Mouse (Mus musculus) right cerebral cortex, postnatal 10 days (tissue): Measurements from ENCODE around the gene Glg1.

Experiments used
- DNase-seq, 2 experiments: peaks; one replicate each; pipeline ENCODE4 v3.0.0; 2021; ENCODE audit warnings: low spot score in 2 of 2

The Glg1 gene

DNA sequence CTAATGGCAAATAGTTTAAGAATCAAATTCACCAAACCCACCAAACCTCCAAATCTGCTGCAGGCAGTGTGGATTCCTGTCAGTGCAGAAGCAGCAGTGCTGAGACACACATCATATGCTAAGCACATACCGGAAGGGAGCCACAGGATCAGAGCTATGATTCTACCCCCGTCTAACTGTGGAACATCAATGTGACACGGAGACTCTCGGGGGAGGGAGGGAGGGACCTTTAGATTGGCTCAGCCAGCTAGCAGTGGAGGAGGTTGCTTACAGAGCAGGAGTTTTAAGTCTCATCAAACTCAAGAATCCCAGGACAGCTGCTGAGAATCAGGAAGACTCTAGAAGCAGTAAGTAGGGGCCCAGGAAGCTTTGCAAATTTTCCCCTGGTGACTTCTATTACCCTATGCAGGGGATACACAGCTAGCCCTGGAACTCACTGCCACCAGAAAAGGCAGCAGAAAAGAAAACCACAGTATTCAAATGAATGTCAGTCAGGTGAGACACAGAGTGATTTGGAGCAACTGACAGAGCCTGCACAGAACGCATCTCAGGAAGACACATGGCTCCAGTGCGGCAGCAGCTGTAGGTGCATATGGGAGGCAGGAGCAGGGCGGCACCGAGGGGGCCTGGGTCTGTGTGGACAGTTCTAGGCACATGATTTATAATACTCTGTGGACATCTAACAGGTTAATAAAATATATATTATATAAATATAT, 103.1 kb downstream of the Glg1 start:
- no peak for DNase-seq

DNA sequence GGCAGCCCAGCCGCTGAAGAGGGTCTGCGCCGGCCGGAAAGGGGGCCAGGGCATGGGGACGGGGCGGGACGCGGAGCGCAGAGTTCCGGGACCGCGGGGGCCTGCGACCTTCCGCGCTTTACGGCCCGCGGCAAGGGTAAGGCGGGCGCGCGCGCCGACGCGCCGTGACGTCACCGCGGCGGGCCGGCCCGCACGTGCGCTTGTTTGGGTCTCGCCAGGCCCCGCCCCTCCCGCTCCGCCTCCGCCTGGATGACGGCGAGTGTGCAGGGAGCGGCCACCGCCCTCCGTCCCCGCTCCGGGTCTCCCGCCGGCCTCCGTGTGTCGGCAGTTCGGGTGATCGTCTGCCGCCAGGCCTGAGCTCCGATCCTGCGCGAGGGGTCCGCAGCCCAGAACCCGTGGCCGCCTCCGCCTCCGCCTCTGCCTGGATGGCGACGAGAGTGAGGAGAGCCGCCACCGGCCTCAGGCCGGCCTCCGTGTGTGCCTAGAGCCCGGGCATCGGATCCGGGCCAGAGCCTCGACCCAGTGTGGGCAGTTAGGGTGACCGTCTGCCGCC, 113.5 kb downstream of the Glg1 start:
- peak; percentile 95 for DNase-seq

DNA sequence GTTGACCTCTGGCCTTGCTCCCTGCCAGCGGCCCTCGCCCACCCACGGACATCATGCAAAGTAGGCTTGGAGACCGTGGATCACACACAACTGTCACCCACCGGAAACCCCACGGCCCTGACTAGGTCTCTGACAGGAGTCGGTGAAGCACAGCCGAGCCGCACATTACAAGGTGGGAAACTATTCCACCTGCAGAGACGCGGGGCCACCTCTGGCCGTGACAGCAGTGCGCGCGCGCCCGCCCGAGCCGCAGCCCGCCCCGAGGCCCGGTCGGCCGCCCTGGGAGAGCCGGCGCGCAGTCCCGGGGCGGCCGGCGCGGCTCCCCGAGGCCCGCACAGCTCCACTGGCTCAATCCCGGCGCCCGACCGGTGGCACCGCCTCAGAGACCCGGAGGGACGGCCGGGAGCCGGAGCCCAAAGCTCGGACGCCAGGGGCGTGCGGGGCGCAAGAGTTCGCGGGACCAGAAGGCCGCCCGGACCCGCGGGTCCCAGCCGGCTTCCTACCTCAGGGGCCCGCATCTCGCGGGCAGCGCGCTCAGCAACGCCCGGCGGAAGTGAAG, 114.0 kb downstream of the Glg1 start:
- DNase-seq, result peak; percentile 42 to 53

DNA sequence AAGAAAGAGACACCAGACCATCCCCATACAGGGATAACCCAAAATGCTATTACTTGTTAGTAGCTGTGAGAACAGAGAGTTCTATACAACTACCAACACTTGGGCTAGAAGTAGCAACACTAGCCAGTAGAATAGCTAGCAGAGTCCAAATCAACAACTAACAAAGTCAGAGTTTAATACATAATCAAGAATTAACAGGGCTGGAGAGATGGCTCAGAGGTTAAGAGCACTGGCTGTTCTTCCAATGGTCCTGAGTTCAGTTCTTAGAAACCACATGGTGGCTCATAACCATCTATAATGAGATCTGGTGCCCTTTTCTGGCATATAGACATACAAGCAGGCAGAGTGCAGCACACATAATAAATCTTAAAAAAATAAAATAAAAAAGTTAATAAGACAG, 116.5 kb downstream of the Glg1 start:
- no peak for DNase-seq

DNA sequence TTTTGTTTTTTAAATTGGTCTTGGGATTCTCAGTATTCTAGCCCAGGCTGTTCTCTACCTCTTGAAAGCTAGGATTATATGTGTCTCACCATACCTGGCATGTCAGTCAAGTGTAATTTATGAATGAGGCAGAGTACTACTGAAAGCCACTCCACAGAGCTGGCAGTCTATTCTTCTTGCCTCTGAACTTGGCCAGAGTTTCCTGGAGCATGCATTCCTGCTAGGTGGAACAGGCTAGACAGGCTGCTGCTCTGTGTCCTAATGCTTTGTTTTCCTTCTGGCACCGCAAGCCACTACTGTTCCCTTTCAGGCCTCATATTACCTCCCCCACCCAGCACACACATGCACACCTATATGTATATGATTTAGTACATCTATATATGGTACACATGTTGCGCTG, 128.3 kb downstream of the Glg1 start:
- no peak for DNase-seq

DNA sequence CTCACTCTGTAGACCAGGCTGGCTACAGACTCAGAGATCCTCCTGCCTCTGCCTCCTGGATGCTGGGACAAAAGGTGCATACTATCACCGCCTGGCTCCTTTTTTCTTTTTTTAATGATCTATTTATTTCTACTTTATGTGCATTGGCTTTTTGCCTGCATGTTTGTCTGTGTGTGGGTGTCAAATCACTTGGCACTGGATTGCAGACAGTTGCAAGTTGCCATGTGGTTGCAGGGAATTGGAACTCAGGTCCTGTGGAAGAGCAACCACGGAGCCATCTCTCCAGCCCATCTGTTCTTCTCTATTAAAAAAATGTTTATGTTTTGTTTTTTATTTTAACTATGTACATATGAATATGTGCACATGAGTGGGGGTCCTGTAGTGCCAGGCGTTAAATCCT, 139.5 kb downstream of the Glg1 start:
- DNase-seq, result no peak

DNA sequence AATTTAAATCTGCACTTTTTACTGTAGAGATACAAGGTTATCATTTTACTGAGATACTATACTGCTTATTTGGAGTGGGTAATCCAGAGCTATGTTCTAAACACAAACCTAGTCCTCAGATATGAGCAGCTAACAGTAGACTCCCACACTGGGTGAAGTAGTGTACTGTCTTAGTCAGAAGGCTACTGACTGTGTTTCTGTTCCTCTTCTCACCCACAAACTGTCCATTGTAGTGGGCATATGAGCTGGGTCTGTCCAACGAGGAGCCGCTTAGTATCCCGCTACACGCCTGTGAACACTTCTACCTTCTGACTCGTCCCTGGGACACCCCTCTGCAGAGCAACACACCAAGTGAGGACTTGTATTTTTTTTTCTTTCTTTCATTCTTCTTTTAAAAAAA, 144.1 kb downstream of the Glg1 start:
- no peak for DNase-seq
